Mouse (Mus musculus): Measurements from ENCODE around the gene Rflna.

DNA sequence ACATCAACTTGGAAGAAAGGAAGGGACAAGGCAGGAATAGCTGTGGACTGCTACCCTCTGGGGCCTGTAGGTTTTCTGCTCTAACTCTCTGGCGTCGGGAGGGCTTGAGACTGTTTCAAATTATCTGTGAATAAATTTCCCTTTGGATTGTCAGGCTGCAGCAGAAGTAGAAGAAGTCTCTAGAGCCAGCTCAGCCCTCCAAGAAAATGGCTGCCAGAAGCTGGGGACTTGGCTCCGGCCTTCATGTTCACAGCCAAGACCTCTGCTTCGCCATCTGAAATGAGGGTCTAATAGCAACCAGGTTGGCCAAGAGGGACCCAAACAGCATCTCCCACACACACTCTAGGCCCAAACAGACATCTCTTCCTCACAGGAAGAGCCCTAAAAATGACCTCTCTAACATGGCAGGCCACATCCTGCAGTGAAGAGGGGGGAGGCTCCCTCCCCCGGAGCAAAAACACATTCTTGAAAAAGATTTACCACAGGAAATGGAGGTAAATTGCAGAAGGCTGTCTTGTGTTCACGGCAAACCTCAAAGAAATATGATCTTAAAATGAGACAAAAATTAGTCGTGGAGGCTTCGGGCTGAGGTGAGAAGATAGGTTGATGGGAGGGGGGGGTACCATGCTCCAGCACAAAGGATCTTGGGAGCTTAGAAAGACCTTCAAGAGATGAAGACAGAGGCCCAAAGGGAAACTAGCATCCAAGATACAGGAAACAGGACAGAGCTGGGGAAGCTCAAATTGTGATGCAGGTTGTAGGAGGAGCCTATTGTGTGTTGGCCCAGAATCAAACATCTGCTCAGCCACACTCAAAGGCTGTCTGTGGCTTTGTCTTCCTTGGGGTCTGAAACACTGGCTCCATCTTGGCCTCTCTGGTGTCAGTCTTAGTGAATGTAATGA is 48.4 kb upstream of the Rflna start:
- no peak for TF ChIP-seq POLR2A (IDR thresholded peaks at IDR 0.05; ENCODE audit: extremely low read depth, insufficient read depth, low read length)
- TF ChIP-seq CTCF (IDR thresholded peaks at IDR 0.05; ENCODE audit: low read depth, low read length), result no peak
